Mouse (Mus musculus) kidney, postnatal 10 days (tissue): Measurements from ENCODE around the gene Rabif.
"Not testable (repeated sequence)": the region's sequence is repeated elsewhere in the genome, so short reads cannot be mapped to it uniquely, and the experiment has no call there.

Experiments used
- DNase-seq: peaks from one replicate; pipeline ENCODE4 v3.0.0; 2021; ENCODE audit warnings: mixed read lengths

Gene Rabif

DNA sequence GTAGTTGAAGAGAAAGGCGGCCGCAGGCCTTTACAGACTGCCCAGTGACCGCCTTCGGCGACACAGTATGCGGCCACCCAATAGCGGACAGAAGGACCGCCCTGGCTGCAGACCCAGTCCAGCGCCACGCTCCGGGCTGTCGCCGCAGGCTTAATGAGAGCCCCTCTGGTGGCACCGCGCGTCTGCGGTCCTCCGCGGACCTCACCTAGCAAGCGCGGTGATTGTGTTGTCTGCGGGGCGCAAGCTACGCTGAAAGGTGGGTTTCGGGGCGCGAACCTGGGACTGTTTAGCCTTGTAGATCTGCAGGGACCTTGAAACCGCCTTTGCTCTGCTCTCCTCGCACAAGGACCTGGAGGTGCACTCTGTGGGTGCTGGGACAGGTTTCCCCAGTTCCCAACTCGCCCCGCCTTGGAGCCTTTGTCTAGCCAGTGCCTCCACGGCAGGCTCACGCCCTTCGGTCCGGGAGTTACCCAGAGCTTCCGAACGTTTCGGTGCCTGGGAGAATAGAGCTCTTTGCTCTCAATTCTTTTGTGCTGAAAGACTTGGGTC lies 18.9 kb downstream of the Rabif start:
- DNase-seq = peak; percentile 54

GRCm38 (mm10) chr1:134513876-134514590 lies 19.6 kb downstream of the Rabif start:
- no peak for DNase-seq

- DNase-seq = no peak
Observed at GRCm38 (mm10) chr1:134515891-134516290, 21.4 kb downstream of the Rabif start.

GRCm38 (mm10) chr1:134516491-134517198 lies 22.2 kb downstream of the Rabif start:
- peak; percentile 76 for DNase-seq

DNA sequence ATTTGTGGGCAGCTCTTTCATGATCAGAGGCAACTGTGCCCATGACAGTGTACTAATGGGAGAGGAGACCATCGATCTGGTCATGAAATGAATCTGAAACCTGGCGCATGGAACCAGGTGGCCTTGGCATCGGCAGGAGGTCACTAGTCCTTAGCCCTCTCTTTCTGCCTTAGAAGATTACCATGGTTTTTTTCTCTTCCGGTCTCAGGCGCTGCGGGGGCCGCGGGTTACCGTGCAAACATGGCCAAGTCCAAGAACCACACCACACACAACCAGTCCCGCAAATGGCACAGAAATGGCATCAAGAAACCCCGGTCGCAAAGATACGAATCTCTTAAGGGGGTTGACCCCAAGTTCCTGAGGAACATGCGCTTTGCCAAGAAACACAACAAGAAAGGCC lies 23.4 kb downstream of the Rabif start:
- not testable (repeated sequence) for DNase-seq

DNA sequence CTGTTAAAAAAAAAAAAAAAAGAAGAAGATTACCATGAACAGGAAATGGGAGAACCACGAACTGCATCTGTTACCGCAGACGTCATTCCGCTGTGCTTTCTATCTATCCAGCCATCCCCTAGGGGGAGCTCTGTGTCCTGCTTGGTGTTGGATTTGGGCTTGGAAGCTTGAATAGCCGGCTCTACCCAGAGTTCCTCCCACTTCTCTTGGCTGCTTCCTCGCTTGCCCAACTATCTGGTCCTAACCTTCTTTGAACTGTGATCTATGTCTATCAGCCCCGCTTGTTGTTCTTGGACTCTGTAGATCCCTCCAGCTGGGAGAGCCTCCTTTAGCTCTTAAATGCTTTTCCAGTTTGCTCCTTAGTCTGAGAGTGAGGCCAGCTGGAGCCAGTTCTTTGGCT lies 24.2 kb downstream of the Rabif start:
- peak; percentile 93 for DNase-seq

DNA sequence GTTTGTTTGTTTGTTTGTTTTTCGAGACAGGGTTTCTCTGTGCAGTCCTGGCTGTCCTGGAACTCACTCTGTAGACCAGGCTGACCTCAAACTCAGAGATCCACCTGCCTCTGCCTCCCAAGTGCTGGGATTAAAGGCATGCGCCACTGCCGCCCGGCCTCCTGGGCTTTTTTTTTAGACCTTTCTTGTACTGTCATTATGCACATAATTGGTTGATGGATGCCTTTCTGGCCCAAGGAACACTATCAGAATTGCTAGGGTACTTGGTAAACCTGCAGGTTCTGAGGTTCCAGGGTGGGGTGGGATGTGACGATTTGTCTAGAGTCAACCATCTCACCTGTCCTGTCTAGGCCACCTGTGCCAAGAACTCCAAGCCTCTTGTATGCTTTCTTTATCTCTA lies 24.8 kb downstream of the Rabif start:
- not testable (repeated sequence) for DNase-seq

GRCm38 (mm10) chr1:134520001-134520721 lies 25.7 kb downstream of the Rabif start:
- no peak for DNase-seq

DNA sequence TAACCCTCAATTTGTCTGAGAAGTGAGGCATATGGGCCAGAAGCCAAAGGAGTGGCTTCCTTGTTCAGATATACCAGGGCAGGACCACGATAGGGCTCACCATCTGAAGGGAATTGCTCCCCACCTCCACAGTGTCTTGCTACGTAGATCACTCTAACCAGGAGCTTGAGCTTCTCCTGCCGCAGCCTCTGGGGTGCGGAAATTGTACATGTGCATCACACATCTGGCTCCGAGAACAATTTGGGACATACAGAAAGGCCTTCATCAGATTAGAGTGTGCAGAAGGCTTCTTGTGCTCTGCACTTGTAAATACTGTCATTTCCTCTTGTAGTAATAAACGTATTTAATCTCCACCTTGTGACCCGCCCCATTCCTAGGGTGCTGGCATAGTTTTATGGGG lies 26.7 kb downstream of the Rabif start:
- no peak for DNase-seq

DNA sequence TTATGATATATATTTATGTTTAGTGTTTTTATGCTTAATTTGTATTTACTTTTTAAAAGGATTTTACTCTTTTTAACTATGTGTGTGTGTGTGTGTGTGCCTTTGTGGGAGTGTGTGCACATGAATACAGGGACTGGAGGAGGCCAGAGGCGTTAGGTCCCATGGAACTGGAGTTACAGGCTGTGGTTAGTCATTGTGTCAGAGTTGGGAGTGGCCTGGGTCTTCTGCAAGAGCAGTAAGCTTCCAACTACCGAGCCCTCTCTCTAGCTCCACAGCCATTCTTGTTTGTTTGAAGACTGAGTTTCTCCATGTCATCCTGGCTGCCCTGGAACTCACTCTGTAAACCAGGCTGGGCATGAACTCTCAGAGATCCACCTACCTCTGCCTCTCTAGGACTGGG lies 27.9 kb downstream of the Rabif start:
- DNase-seq = no peak

GRCm38 (mm10) chr1:134524424-134524823 lies 30.0 kb downstream of the Rabif start:
- no peak for DNase-seq

DNA sequence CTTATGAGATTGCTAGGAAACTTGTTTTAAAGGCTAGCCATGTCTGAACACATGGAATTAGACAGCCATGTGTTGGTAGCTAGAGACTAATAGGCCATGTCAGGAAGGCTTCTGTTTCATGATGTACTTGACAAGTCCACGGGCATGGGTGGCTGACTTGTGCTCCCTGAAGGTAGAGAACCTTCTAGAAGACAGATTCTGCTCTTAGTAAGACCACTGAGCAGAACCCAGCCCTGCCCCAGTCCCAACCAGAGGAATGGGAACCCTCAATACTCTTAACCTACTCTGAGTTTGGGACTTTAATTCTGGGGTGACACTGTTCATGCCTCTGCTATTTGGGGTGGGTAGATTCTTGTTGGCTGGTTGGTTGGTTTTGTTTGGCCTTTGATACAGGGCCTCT lies 30.6 kb downstream of the Rabif start:
- no peak for DNase-seq

- DNase-seq = no peak
Observed at GRCm38 (mm10) chr1:134526752-134527151, 32.3 kb downstream of the Rabif start.

DNA sequence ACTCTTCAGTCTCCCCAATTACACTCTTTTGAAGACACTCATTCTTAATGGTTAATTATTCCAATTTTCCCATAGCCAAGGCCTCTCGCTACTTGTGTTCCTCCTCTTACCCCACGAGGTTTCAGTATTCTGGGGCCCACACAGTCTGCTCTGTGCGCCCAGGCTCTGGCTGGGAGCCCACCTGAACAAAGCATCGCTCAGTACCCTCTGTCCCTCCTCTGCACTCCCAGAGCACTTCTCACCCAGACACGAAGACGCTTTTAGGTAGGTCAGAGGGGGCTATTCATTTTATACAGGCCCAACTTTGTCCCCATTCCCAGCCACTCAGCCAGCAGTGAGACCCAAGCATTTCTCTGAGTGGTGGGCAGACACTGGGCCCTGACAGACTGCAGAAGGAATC lies 36.2 kb downstream of the Rabif start:
- DNase-seq = no peak

DNA sequence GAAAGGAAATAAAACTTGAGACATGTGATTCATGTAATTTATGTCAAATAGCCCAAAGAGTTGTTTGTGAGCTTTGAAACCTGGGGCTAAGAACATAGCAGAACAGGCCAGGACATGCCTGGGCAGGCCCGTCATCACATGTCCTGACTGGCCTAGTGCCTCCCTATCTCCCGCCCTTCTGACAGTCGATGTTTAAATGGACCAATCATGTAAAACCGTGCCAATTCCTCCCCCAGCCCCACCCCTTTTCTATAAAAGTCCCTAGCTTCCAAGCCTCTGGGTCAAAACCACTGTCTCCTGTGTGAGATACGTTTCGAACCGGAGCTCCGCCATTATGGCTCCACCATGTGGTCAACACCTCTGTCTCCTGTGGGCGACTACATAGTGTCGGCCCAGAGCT lies 39.3 kb downstream of the Rabif start:
- DNase-seq = not testable (repeated sequence)

GRCm38 (mm10) chr1:134535054-134535453 lies 40.6 kb downstream of the Rabif start:
- DNase-seq = no peak

GRCm38 (mm10) chr1:134535513-134535912 lies 41.1 kb downstream of the Rabif start:
- no peak for DNase-seq

GRCm38 (mm10) chr1:134540610-134541009 lies 46.2 kb downstream of the Rabif start:
- DNase-seq = no peak

DNA sequence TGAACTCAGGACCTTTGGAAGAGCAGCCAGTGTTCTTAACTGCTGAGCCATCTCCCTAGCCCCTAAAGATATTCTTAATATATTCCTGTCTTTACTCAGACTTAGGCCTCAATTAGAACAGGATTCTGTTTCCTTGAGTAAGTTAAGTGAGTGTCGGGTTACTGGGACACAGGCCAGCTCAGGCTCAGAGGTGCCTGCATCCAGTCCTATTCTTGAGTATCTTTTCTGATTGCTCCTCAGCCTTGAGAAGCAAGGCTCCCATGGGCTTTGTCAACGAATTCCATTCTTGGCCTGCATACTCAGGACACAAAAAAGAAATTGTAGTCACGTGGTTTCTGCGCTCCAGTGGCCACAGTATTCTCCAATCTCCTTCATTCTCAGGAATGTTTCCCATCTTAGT lies 53.8 kb downstream of the Rabif start:
- peak; percentile 25 for DNase-seq

DNA sequence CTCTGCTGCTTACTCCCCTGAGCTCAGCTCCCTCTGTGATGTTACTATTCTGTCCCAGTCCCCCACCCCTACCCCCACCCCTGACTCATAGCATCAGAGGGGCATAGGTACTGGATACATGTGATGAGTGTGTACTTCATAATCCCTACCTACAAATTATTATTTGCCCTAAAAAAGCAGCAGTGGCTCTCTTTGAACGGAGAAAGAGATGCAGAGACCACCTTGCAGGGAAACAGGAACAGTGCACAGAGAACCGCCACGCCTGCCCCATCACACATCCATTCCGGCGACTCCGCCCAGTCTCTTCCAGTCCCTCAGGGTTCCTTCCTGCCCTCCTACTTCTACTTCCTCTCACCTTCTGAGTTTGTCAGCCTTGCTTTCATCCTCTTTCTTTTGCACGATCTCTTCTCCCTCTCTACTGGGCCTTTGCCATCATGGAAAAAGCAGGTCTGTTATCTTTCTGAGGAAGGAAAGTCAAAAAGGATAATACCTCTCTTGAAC lies 55.2 kb downstream of the Rabif start, which contains the start of gene Mgat4e:
Gene Mgat4e (minus strand): TSS at position 51 of the 501 bp plus-strand sequence.
- no peak for DNase-seq

GRCm38 (mm10) chr1:134551869-134552268 lies 57.4 kb downstream of the Rabif start:
- DNase-seq = no peak

GRCm38 (mm10) chr1:134552396-134552795 lies 57.9 kb downstream of the Rabif start:
- no peak for DNase-seq

GRCm38 (mm10) chr1:134555240-134555870 lies 60.9 kb downstream of the Rabif start:
- peak; percentile 28 for DNase-seq
